Mouse (Mus musculus) forebrain, embryonic 10.5 days (tissue): Measurements from ENCODE around the gene Acap1. TPM values are rescaled to one million over a fixed set of nuclear protein-coding genes. Genes with fewer than 3 reads are reported as not detected.
A peak's percentile ranks its signal among the peaks of the same experiment; 100 is the strongest.
"Not testable (repeated sequence)": the region's sequence is repeated elsewhere in the genome, so short reads cannot be mapped to it uniquely, and the experiment has no call there.

Experiments used
- DNase-seq: peaks from one replicate; pipeline ENCODE4 v3.0.0-alpha.2; 2017; ENCODE audit warnings: low spot score; ENCODE audit errors: extremely low spot score
- H3K27ac ChIP-seq: fragments of 300-500 bp; sonication (generic); 2 replicates; pipeline ENCODE4 v1.5.1; 2016; ENCODE audit warnings: mild to moderate bottlenecking
- H3K27me3 ChIP-seq: fragments of 300-500 bp; sonication (generic); 2 replicates; pipeline ENCODE4 v1.6.1; 2016; ENCODE audit warnings: mild to moderate bottlenecking; ENCODE audit not compliant: poor library complexity, severe bottlenecking
- H3K36me3 ChIP-seq: fragments of 300-500 bp; sonication (generic); replicated peaks from 2 replicates; pipeline ENCODE4 v1.6.1; 2016; ENCODE audit warnings: mild to moderate bottlenecking, moderate library complexity
- H3K4me1 ChIP-seq: fragments of 300-500 bp; sonication (generic); 2 replicates; pipeline ENCODE4 v1.6.1; 2016
- H3K4me3 ChIP-seq: fragments of 300-500 bp; sonication (generic); 2 replicates; pipeline ENCODE4 v1.5.1; 2016; ENCODE audit warnings: mild to moderate bottlenecking, moderate library complexity
- H3K9me3 ChIP-seq: fragments of 300-500 bp; sonication (generic); 2 replicates; pipeline ENCODE4 v1.6.1; 2016; ENCODE audit warnings: mild to moderate bottlenecking, moderate library complexity
- WGBS: fragments of 180-500 bp; shearing (Covaris S2); methylation state at CpG from one replicate; pipeline ENCODE4 v1.1.7; 2016; 5-methylcytosine and 5-hydroxymethylcytosine counted together
- polyA plus RNA-seq: library from polyadenylated mRNA; unstranded; fragments of >200 nt; fragmentation: Nextera tagmentation; extraction: Ambion mirVana; gene quantifications from 2 replicates; pipeline ENCODE4 v1.2.1, GENCODE M21; 2016

Gene Acap1
- polyA plus RNA-seq, 1 experiment from 2014 or later = 1.3 TPM

GRCm38 (mm10) chr11:69919053-69919452, 23.7 kb upstream of the Acap1 start:
- Histone ChIP-seq H3K36me3 (peaks cover 55% of the 10 kb centered on the region), H3K27me3 (no peaks in the 10 kb centered on the region), H3K27ac (0 out of 2 replicates have a peak overlapping the region, but pooled peaks have one; percentile 99), H3K4me3 (peak overlapping the region; percentile 99), H3K9me3 (no peaks in the 10 kb centered on the region), H3K4me1 (peaks cover 67% of the 10 kb centered on the region)
- WGBS = 87% methylated on average over 9 of the region's 9 CpGs
- no peak for DNase-seq

DNA sequence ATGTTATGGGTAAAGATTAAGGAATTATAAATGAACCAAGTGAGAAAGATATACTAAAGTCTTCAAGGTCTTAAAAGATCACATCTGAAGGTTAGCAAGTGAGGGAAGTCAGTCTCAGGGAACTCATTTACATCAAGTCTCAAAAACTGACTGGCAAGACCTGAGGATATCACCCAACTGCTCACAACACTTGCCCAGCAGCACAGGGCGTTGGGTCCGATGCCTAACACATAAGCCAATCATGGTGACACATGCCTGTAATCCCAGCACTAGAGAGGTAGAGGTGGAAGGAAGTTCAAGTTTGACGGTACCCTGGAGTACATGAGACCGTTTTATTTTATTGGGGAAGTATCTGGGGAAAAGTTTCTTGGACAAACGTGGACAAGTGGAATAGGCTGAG, 22.8 kb upstream of the Acap1 start:
- WGBS = 89% methylated on average over 5 of the region's 5 CpGs
- peaks cover 61% of the 10 kb centered on the region for H3K36me3 ChIP-seq
- peak overlapping the region; percentile 19; the same call in 1 of the 2 replicates for H3K4me3 ChIP-seq
- no peaks in the 10 kb centered on the region for H3K9me3 ChIP-seq
- no peak for DNase-seq
- H3K4me1 ChIP-seq = peaks cover 76% of the 10 kb centered on the region
- no peaks in the 10 kb centered on the region for H3K27me3 ChIP-seq
- H3K27ac ChIP-seq = no peak overlapping the region

DNA sequence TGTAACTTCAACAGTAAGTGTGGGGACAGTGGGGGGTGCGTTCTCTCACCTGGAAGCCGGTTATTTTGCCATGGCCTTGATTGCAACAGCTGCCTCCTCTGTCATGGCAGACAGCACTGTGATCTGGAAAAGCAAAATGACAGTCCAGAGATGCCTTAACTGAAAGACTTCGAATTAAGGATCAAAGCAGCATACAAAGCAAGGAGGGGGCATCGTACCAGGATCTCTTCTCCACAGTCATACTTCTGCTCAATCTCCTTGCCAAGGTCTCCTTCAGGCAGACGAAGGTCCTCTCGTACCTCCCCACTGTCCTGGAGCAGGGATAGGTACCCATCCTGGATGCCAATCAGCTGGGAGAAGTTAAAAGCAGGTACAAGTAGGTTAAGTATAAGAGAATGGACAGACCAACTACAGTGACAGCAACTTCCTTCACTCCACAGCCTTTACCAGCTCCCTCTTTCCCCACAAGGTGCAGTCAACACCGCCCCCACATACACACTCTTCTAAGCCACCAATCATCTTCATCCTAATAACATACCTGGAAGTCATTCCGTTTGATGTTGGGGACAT, 22.1 kb upstream of the Acap1 start:
- Histone ChIP-seq H3K4me1 (peaks cover 74% of the 10 kb centered on the region), H3K27me3 (no peaks in the 10 kb centered on the region), H3K27ac (no peak overlapping the region), H3K36me3 (peaks cover 68% of the 10 kb centered on the region), H3K9me3 (no peaks in the 10 kb centered on the region), H3K4me3 (peak overlapping the region; percentile 19; the same call in 1 of the 2 replicates)
- DNase-seq = no peak
- 88% methylated on average over 8 of the region's 8 CpGs for WGBS

DNA sequence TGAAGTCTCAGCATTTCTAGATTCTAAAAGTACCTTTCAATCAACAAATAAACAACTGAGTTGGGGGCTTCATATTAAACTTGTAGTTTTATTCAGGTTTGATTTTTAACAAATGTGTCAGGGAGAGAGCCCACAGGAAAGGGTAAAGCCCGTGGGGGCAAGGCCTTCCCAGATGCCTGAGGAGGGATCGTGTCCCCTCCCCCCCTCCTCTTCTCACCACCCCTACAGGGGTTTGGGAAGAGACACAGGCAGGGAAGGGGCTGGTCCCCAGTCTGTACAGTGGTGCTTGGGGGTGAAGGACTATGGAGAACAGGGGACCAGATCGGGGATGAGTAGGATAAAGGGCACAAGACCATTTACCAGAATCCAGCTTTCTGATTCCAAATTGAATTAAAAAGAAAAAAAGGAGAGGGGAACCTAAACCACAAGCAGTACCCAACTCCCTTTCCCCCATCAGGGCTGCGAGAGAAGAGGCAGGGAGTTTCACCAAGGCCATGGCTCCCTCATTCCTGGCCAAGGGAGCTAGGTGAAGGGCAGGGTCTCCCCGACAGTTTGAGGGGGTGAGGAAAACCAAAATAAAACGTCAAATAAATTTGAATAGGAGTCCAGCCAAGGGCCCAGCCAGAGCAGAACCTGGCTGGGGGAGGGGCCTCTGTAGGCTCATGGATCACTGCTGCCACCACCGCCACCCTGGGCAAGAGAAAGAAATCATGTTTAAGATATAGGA, 21.5 kb upstream of the Acap1 start:
- peak overlapping the region; percentile 96; the same call in 1 of the 2 replicates for H3K4me3 ChIP-seq
- H3K27ac ChIP-seq, H3K9me3 ChIP-seq, DNase-seq, H3K27me3 ChIP-seq: not testable (repeated sequence)
- H3K4me1 ChIP-seq = peaks cover 69% of the 10 kb centered on the region
- peaks cover 74% of the 10 kb centered on the region for H3K36me3 ChIP-seq
- WGBS = 72% methylated on average over 7 of the region's 7 CpGs

- Histone ChIP-seq H3K36me3 (peaks cover 83% of the 10 kb centered on the region), H3K9me3 (no peaks in the 10 kb centered on the region), H3K27ac (no peak overlapping the region), H3K27me3 (no peaks in the 10 kb centered on the region), H3K4me3 (peak overlapping the region; percentile 96), H3K4me1 (peaks cover 69% of the 10 kb centered on the region)
- 74% methylated on average over 5 of the region's 5 CpGs for WGBS
- DNase-seq = no peak
These were observed 20.6 kb upstream of the Acap1 start for GRCm38 (mm10) chr11:69915667-69916627.

DNA sequence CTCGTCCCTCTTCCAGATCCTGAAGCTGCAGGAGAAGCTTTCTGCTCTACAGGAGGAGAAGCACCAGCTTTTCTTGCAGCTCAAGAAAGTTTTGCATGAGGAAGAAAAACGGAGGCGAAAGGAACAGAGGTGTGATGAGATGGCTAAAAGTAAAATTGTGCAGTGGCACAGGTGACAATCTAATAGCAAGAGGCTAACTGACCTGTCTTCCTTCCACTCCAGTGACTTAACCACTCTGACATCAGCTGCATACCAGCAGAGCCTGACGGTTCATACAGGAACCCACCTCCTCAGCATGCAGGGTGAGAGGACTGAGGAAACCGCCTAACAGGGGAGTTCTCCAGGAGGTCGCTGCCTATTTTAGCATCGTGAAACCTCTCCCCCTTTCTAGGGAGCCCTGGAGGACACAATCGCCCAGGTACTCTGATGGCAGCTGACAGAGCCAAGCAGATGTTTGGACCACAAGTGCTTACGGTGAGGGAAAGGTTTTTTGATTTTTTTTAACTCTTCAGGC, 19.6 kb upstream of the Acap1 start:
- 43% methylated on average over 9 of the region's 9 CpGs for WGBS
- H3K27ac ChIP-seq = peak overlapping the region; percentile 96; the same call in 1 of the 2 replicates
- H3K4me3 ChIP-seq = peak overlapping the region; percentile 96
- H3K9me3 ChIP-seq = no peaks in the 10 kb centered on the region
- peaks cover 66% of the 10 kb centered on the region for H3K4me1 ChIP-seq
- no peaks in the 10 kb centered on the region for H3K27me3 ChIP-seq
- peaks cover 93% of the 10 kb centered on the region for H3K36me3 ChIP-seq
- peak; percentile 14 for DNase-seq

- peak overlapping the region; percentile 96 for H3K27ac ChIP-seq
- H3K9me3 ChIP-seq = no peaks in the 10 kb centered on the region
- no peak for DNase-seq
- peak overlapping the region; percentile 96 for H3K4me3 ChIP-seq
- WGBS = 4% methylated on average over 17 of the region's 17 CpGs
- peaks cover 94% of the 10 kb centered on the region for H3K36me3 ChIP-seq
- H3K27me3 ChIP-seq = no peaks in the 10 kb centered on the region
- H3K4me1 ChIP-seq = peaks cover 60% of the 10 kb centered on the region
These were observed 19.0 kb upstream of the Acap1 start for GRCm38 (mm10) chr11:69914372-69914764.

DNA sequence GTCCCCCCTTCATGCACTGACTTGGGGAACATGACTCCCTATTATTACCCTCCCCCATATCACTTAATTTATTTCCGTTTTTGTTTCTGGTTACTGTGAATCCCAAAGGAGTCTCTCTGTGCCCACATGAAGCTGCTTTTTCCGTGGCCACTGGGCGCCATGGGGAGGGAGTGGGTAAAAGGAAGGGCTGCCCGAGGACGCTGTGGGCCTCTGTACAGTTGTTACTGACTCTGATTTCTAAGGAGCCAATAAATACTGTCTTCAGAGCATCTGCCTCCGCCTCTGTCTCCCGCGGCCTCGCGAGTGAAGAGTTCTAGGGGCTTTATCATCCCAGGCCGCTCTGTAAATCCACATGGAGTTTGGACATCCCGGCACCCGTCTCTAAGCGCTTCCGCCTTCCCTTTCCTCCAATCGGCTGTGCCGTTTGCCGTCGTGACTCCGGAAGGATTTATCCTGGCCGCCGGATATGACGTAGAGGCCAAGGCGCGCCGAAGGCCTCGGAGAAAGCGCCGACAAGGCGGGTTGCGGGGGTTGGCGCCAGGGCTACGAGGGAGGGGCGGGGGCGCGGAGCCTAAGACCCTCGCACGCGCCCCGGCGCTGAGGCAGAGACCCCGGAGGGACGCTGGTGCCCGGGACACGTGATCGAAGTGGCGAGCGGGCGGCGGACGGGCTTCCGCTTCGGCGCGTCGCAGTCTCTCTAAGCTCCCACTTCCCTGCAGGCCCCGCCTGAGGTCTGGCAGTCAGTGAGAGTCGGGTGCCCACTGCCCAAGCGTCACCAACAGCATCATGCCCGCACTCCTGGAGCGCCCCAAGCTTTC, 18.4 kb upstream of the Acap1 start, which contains the start of gene Gps2:
Gene Gps2 (plus strand): TSS at position 335 of the 818 bp plus-strand sequence.
- peak; percentile 97 for DNase-seq
- 2% methylated on average over 61 of the region's 61 CpGs for WGBS
- H3K36me3 ChIP-seq = peaks cover 94% of the 10 kb centered on the region
- no peaks in the 10 kb centered on the region for H3K27me3 ChIP-seq
- H3K27ac ChIP-seq = peak within 1 kb of the TSS; percentile 96
- H3K4me1 ChIP-seq = peaks cover 53% of the 10 kb centered on the region
- H3K9me3 ChIP-seq = no peaks in the 10 kb centered on the region
- H3K4me3 ChIP-seq = peak within 1 kb of the TSS; percentile 96

GRCm38 (mm10) chr11:69912716-69913530, 17.6 kb upstream of the Acap1 start:
- no peak for DNase-seq
- Histone ChIP-seq H3K4me1 (peaks cover 49% of the 10 kb centered on the region), H3K9me3 (no peaks in the 10 kb centered on the region), H3K4me3 (peak overlapping the region; percentile 96), H3K36me3 (peaks cover 94% of the 10 kb centered on the region), H3K27ac (peak overlapping the region; percentile 96), H3K27me3 (no peaks in the 10 kb centered on the region)
- 79% methylated on average over 15 of the region's 15 CpGs for WGBS

DNA sequence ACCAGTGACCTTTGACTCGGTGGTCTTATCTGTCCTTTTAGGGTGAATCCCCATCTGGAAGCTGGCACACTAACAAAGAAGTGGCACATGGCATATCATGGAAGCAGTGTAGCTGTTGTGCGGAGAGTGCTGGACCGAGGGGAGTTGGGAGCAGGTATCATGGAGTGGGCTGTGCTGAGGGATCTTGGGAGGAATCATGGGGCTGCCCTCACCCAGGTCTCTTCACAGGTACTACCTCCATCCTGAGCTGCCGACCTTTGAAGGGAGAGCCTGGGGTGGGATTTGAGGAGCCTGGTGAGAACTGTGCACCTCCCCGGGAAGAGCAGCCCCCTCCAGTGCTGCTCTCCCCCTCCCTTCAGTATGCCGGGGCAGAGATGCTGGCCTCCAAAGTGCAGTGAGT, 16.4 kb upstream of the Acap1 start:
- Histone ChIP-seq H3K4me3 (peak overlapping the region; percentile 1; the same call in 1 of the 2 replicates), H3K27me3 (no peaks in the 10 kb centered on the region), H3K4me1 (peaks cover 40% of the 10 kb centered on the region), H3K27ac (no peak overlapping the region), H3K36me3 (peaks cover 94% of the 10 kb centered on the region), H3K9me3 (no peaks in the 10 kb centered on the region)
- no peak for DNase-seq
- WGBS = 86% methylated on average over 6 of the region's 6 CpGs
